Mouse (Mus musculus) ES-E14 (cell line): ENCODE measurements around the gene Ldlrad3. TPM values are rescaled to one million over a fixed set of nuclear protein-coding genes. Genes with fewer than 3 reads are reported as not detected.

ENCODE experiments used
- DNase-seq: peaks from one replicate; pipeline ENCODE4 v3.0.0-alpha.2; 2013; ENCODE audit warnings: low read depth, low spot score
- H3K27ac ChIP-seq: 2 replicates; pipeline ENCODE4 v1.5.1; 2012; ENCODE audit warnings: low read depth, mild to moderate bottlenecking, low read length, moderate library complexity, mixed read lengths; ENCODE audit not compliant: poor library complexity, insufficient read depth, severe bottlenecking
- H3K36me3 ChIP-seq: 2 replicates; pipeline ENCODE4 v1.6.1; 2012; ENCODE audit warnings: mild to moderate bottlenecking, low read length, moderate library complexity, mixed read lengths; ENCODE audit not compliant: control insufficient read depth, poor library complexity, insufficient read depth, severe bottlenecking
- H3K4me1 ChIP-seq, 2 experiments: fragments of 150-350 bp in 1 of 2; sonication (generic) in 1 of 2; 2 replicates each; pipeline ENCODE4 v1.6.1; 2012; ENCODE audit warnings: low read length in 2 of 2, mild to moderate bottlenecking in 1 of 2, mixed read lengths in 1 of 2; ENCODE audit not compliant: control insufficient read depth in 2 of 2, insufficient read depth in 2 of 2, poor library complexity in 1 of 2
- H3K4me3 ChIP-seq, 2 experiments: fragments of 150-350 bp in 1 of 2; sonication (generic) in 1 of 2; 2 replicates each; pipeline ENCODE4 v1.5.1; 2012; ENCODE audit warnings: low read length in 2 of 2, low read depth in 1 of 2, mild to moderate bottlenecking in 1 of 2, mixed read lengths in 1 of 2; ENCODE audit not compliant: insufficient read depth in 1 of 2, poor library complexity in 1 of 2, severe bottlenecking in 1 of 2
- H3K9ac ChIP-seq: 2 replicates; pipeline ENCODE4 v1.6.1; 2012; ENCODE audit warnings: low read depth, mild to moderate bottlenecking, low read length, mixed read lengths; ENCODE audit not compliant: poor library complexity, insufficient read depth, severe bottlenecking
- H3K9me3 ChIP-seq: fragments of 150-350 bp; sonication (generic); 2 replicates; pipeline ENCODE4 v1.6.1; 2012; ENCODE audit warnings: low read depth, mild to moderate bottlenecking, low read length; ENCODE audit not compliant: control insufficient read depth, insufficient read depth
- CHD2 ChIP-seq: IDR thresholded peaks from 2 replicates; pipeline ENCODE4 v1.6.1; 2014; ENCODE audit warnings: mild to moderate bottlenecking, low read depth, low read length, inconsistent platforms
- HCFC1 ChIP-seq: IDR thresholded peaks from 2 replicates; pipeline ENCODE4 v1.6.1; 2012; ENCODE audit warnings: low read length, inconsistent platforms, borderline replicate concordance; ENCODE audit not compliant: insufficient read depth
- MAFK ChIP-seq: IDR thresholded peaks from 2 replicates; pipeline ENCODE4 v1.6.1; 2014; ENCODE audit warnings: mild to moderate bottlenecking, low read depth, low read length, inconsistent platforms; ENCODE audit not compliant: insufficient read depth
- ZC3H11A ChIP-seq: IDR thresholded peaks from 2 replicates; pipeline ENCODE4 v1.6.1; 2012; ENCODE audit warnings: low read depth, mild to moderate bottlenecking, inconsistent platforms, low read length, borderline replicate concordance
- ZNF384 ChIP-seq: IDR thresholded peaks from 2 replicates; pipeline ENCODE4 v1.6.1; 2012; ENCODE audit warnings: low read depth, low read length, inconsistent platforms
- in situ Hi-C, 2 experiments: fragments of 600-800 bp; cut with MboI; formaldehyde crosslinking; loops; one replicate each; pipeline ENCODE4 v1.15.1; 2025; ENCODE audit warnings: low sequenced_read_pairs in 2 of 2, inconsistent platforms in 1 of 2; ENCODE audit not compliant: unreplicated experiment in 2 of 2
- total RNA-seq: library from RNA; depleted of rRNA; stranded (reverse); fragments of 300-350 nt; gene quantifications from 2 replicates; pipeline ENCODE4 v1.2.3, GENCODE M21; 2012

Gene Ldlrad3
- total RNA-seq, 1 experiment, result 27.1 TPM

DNA sequence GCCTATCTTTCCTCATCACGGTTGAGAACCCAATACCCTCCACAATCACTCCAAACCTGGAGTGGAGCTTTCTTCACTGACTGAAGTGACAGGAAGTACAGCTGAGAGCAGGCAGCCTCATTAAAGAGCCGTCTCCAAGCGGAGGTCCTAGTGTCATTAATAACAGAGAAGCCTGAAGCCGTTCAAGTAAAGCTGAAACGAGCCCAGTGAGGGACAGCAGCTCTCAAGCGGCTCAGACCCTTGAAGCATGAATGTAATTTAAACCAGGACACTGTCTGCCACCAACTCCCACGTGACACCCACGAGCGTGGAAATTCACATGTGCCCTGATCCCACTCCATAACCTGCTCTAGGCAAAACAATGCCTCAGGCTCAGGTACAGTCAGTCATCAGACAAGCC, 29.7 kb downstream of the Ldlrad3 start:
- in situ Hi-C loops, result no loop called here
- no peak for DNase-seq
- Histone ChIP-seq H3K36me3 (peaks cover 5% of the 10 kb centered on the region; the same call in 1 of the 2 replicates), H3K9me3 (no peaks in the 10 kb centered on the region), H3K4me1 (peaks cover 3 to 14% of the 10 kb centered on the region in 2 experiments; a peak in 2 of 4 replicates), H3K27ac (no peak overlapping the region), H3K4me3 (no peak overlapping the region), H3K9ac (no peak overlapping the region)
- TF ChIP-seq HCFC1 (no peak), ZC3H11A (no peak), ZNF384 (no peak), CHD2 (no peak), MAFK (no peak)

DNA sequence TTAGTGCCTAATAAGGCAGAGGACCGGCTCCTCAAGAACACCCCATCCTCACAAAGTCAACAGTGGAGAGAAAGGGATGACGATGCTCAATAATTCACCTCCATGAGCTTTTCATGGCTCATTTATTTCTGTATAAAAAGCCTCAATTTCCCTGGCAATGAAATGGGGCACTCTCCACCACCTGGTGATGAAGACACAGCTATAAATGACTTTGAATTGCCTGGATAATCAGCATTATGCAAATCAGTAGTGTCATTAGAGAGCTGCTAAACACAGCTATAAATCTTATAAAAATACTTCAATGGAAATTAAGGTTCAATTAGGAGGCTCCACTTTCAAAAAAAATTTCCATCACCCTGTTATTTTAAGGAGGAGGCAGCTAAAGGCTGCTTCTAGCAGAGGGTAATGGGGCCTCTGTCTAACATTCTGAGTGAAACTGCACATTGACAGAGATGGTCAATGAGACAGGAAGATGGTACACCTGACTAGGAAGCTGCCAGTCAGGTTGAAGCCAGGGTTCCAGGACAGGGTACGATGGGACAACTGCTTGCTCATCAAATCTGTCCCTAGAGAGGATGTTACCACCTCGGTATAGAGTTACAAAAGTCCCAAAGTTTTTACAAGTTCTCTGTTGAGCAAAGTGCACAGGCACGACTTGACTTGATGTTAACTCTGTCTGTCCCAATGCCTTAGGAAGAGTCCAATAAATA, 30.7 kb downstream of the Ldlrad3 start:
- Histone ChIP-seq H3K4me3 (no peak overlapping the region), H3K27ac (no peak overlapping the region), H3K4me1 (peaks cover 3 to 14% of the 10 kb centered on the region in 2 experiments; a peak in 2 of 4 replicates), H3K36me3 (peaks cover 3% of the 10 kb centered on the region; the same call in 1 of the 2 replicates), H3K9ac (no peak overlapping the region), H3K9me3 (no peaks in the 10 kb centered on the region)
- in situ Hi-C loops, result no loop called here
- DNase-seq, result no peak
- TF ChIP-seq MAFK (no peak), CHD2 (no peak), HCFC1 (no peak), ZNF384 (no peak), ZC3H11A (no peak)

DNA sequence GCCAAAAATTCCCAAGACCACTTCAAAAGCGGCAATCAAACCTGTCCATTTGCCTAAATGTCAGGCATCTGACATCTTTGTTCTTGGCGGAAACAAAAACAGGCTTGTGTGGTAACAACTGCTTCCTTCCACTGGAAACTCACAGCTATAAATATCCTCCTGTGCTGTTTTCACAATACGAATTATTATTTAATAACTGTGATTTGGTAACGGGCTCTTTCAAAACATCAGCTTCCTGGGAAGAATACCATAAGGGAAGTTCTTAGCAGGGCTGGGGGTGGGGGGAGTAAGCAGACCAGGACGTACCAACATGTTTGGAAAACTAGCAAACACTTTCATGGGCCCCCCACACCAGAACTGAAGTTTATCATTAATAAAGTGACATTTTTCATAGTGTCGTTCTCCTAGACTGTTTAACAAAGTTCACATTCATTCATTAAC, 31.4 kb downstream of the Ldlrad3 start:
- TF ChIP-seq ZC3H11A (no peak), CHD2 (no peak), MAFK (no peak), ZNF384 (no peak), HCFC1 (no peak)
- Histone ChIP-seq H3K9ac (no peak overlapping the region), H3K4me3 (no peak overlapping the region), H3K36me3 (peaks cover 3% of the 10 kb centered on the region; the same call in 1 of the 2 replicates), H3K4me1 (peaks cover 3 to 16% of the 10 kb centered on the region in 2 experiments; a peak in 2 of 4 replicates), H3K9me3 (no peaks in the 10 kb centered on the region), H3K27ac (no peak overlapping the region)
- DNase-seq, result no peak
- in situ Hi-C loops, result no loop called here

DNA sequence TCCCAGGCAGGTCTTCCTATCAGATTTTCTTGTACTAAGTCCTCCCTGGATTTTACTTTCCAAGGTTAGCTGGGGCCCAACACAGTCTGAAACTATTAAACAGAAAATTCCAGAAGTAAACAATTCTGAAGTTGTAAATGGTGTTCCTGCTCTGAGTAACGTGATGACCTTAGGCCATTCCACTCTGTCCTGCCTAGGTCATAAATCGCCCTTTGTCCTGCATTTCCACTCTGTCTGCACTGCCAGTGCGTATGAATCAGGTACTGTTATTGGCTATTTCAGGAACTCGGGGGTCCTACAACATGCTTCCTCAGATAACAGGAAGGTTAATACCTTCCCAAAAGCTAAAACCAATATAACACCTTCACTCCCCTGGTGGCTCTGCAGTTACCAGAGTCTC, 31.9 kb downstream of the Ldlrad3 start:
- Histone ChIP-seq H3K27ac (no peak overlapping the region), H3K9ac (no peak overlapping the region), H3K4me3 (no peak overlapping the region), H3K4me1 (peaks cover 3 to 19% of the 10 kb centered on the region in 2 experiments; a peak in 2 of 4 replicates), H3K36me3 (peaks cover 3% of the 10 kb centered on the region; the same call in 1 of the 2 replicates), H3K9me3 (no peaks in the 10 kb centered on the region)
- DNase-seq, result no peak
- TF ChIP-seq ZC3H11A, result no peak
- TF ChIP-seq ZNF384, result no peak
- TF ChIP-seq HCFC1, result no peak
- TF ChIP-seq CHD2, result no peak
- TF ChIP-seq MAFK, result no peak
- in situ Hi-C loops, result no loop called here

DNA sequence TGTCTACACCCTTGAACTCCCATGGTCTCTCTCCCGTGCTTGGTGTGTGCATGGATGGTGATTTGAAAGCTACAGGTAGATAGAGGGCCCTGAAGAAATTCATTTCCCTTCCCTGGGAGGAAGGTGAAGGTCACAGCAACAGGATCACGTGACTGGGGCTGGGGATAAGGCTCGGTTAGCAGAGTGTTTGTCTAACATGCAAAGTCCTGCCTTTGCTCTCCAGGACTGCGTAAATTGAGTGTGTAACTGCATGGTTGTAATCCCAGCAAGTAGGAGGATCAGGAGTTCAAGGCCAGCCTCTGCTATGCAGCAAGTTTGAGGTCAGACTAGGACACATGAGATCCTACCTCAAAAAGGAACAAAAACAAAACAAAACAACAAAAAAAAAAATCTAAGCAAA, 32.7 kb downstream of the Ldlrad3 start:
- in situ Hi-C loops, result no loop called here
- peaks cover under 1% of the 10 kb centered on the region; the same call in 1 of the 2 replicates for H3K36me3 ChIP-seq
- no peak overlapping the region for H3K9ac ChIP-seq
- no peak overlapping the region for H3K4me3 ChIP-seq
- H3K27ac ChIP-seq, result no peak overlapping the region
- no peak for DNase-seq
- H3K4me1 ChIP-seq, result peaks cover 3 to 20% of the 10 kb centered on the region in 2 experiments; a peak in 2 of 4 replicates
- no peaks in the 10 kb centered on the region for H3K9me3 ChIP-seq
- no peak for TF ChIP-seq HCFC1
- TF ChIP-seq ZC3H11A, result no peak
- no peak for TF ChIP-seq ZNF384
- no peak for TF ChIP-seq MAFK
- no peak for TF ChIP-seq CHD2
